In genomic region chr5:106919315-106919714, GRCm38 (mm10) we compare ENCODE assay signal across 27 mouse cellular contexts. TPM values are rescaled to one million over a fixed set of nuclear protein-coding genes. Genes with fewer than 3 reads are reported as not detected.
"Had no signal": no experiment of that assay in that cellular context is flagged by ENCODE, and none has a peak within 500 bp of the region (broad histone marks: within the 10 kb centered on the region; RNA-seq: fewer than 3 reads in every experiment).

No protein-coding gene starts in this region.

- H3K27ac ChIP-seq: heart, adult 2 months; heart, embryonic 13.5 days; heart, embryonic 15.5 days; hindbrain, embryonic 14.5 days; intestine, embryonic 15.5 days; kidney, embryonic 15.5 days; layer of hippocampus, adult 2 months; left cerebral cortex, adult 2 months; limb, embryonic 10.5 days; limb, embryonic 12.5 days; liver, embryonic 13.5 days had no signal

- DNase-seq: gastrocnemius, postnatal 14 days; gastrocnemius, postnatal 36 days; heart, adult 11 months; heart, adult 2 months; heart, postnatal 14 days; heart, postnatal 36 days; kidney, adult 2 months; kidney, adult 9 months; kidney, postnatal 10 days; kidney, postnatal 25 days; kidney, postnatal 4 days; liver; liver, embryonic 13.5 days had no signal

- H3K36me3 ChIP-seq: heart, embryonic 13.5 days; heart, embryonic 15.5 days; intestine, embryonic 15.5 days; kidney, embryonic 15.5 days; limb, embryonic 12.5 days; liver, embryonic 13.5 days had no signal

- ATAC-seq: hindbrain, embryonic 16.5 days; inflammation-experienced regulatory T-cells, adult 6 months; intestine, embryonic 15.5 days; intestine, postnatal 0 days had no signal

- H3K9ac ChIP-seq: heart, embryonic 13.5 days; heart, embryonic 15.5 days; hindbrain, embryonic 14.5 days; intestine, embryonic 15.5 days; kidney, embryonic 15.5 days; limb, embryonic 12.5 days; liver, embryonic 13.5 days had no signal

- H3K4me3 ChIP-seq: heart, adult 2 months; heart, embryonic 13.5 days; heart, embryonic 15.5 days; intestine, embryonic 15.5 days; kidney, embryonic 15.5 days; layer of hippocampus, adult 2 months; left cerebral cortex, adult 2 months; limb, embryonic 10.5 days; limb, embryonic 12.5 days; liver, embryonic 13.5 days had no signal

- H3K4me1 ChIP-seq: heart, embryonic 13.5 days; heart, embryonic 15.5 days; intestine, embryonic 15.5 days; kidney, embryonic 15.5 days; limb, embryonic 10.5 days; limb, embryonic 12.5 days had no signal

- H3K27me3 ChIP-seq: heart, embryonic 13.5 days; heart, embryonic 15.5 days; intestine, embryonic 15.5 days; kidney, embryonic 15.5 days; limb, embryonic 12.5 days; liver, embryonic 13.5 days had no signal

- H3K4me2 ChIP-seq: heart, embryonic 11.5 days; heart, embryonic 13.5 days; heart, embryonic 15.5 days; hindbrain, embryonic 14.5 days; intestine, embryonic 15.5 days; kidney, embryonic 15.5 days; limb, embryonic 12.5 days; liver, embryonic 11.5 days; liver, embryonic 13.5 days had no signal

- H3K9me3 ChIP-seq: heart, embryonic 13.5 days; heart, embryonic 15.5 days; intestine, embryonic 15.5 days; kidney, embryonic 15.5 days; limb, embryonic 10.5 days; limb, embryonic 12.5 days; liver, embryonic 13.5 days had no signal

RNA-seq across cellular contexts. Expression of gene Hfm1, which starts 6.8 kb away (rescaled TPM):
- polyA plus RNA-seq: heart, adult 2 months; inflammation-experienced regulatory T-cells, adult 6 months; kidney, adult 2 months had no signal
